Mouse (Mus musculus) G1E (cell line): ENCODE results near the gene Wwc1. TPM values are rescaled to one million over a fixed set of nuclear protein-coding genes. Genes with fewer than 3 reads are reported as not detected.

Experiments used
- ATAC-seq: 2 replicates; pipeline ENCODE4 v1.8.0; 2016; ENCODE audit warnings: mild to moderate bottlenecking; ENCODE audit not compliant: insufficient number of reproducible peaks, poor library complexity, low FRiP score, severe bottlenecking; ENCODE audit errors: extremely low read depth
- DNase-seq: peaks from one replicate; pipeline ENCODE4 v3.0.0; 2012; ENCODE audit warnings: low spot score
- H3K27me3 ChIP-seq: 2 replicates; pipeline ENCODE4 v1.6.1; 2012; ENCODE audit warnings: mild to moderate bottlenecking, low read length, inconsistent platforms; ENCODE audit not compliant: insufficient read depth
- H3K36me3 ChIP-seq: replicated peaks from 2 replicates; pipeline ENCODE3; 2012; ENCODE audit warnings: mild to moderate bottlenecking, inconsistent platforms
- H3K4me1 ChIP-seq: 2 replicates; pipeline ENCODE4 v1.6.1; 2012; ENCODE audit warnings: low read depth, low read length, inconsistent platforms, mixed read lengths; ENCODE audit not compliant: insufficient read depth
- H3K4me3 ChIP-seq: 2 replicates; pipeline ENCODE4 v1.5.1; 2012; ENCODE audit warnings: low read depth, mild to moderate bottlenecking, inconsistent platforms, low read length, moderate library complexity, mixed read lengths
- H3K9me3 ChIP-seq: replicated peaks from 2 replicates; pipeline ENCODE4 v1.6.1; 2012; ENCODE audit warnings: inconsistent platforms
- CTCF ChIP-seq: IDR thresholded peaks from 2 replicates; pipeline ENCODE4 v1.5.1; 2012; ENCODE audit warnings: low read depth, low read length, inconsistent platforms, mixed read lengths
- GATA1 ChIP-seq: IDR thresholded peaks from 2 replicates; pipeline ENCODE4 v1.6.1; 2012; ENCODE audit warnings: borderline replicate concordance, low read length, inconsistent platforms, mixed read lengths
- GATA2 ChIP-seq: IDR thresholded peaks from 2 replicates; pipeline ENCODE4 v1.6.1; 2012; ENCODE audit warnings: low read depth, low read length, inconsistent platforms, borderline replicate concordance
- POLR2AphosphoS5 ChIP-seq: IDR thresholded peaks from 2 replicates; pipeline ENCODE4 v1.6.1; 2012; ENCODE audit warnings: low read depth, low read length, inconsistent platforms; ENCODE audit not compliant: insufficient replicate concordance
- TAL1 ChIP-seq: conservative IDR thresholded peaks from 2 replicates; pipeline ENCODE4 v1.6.1; 2012; ENCODE audit warnings: low read depth, low read length, inconsistent platforms, mixed read lengths
- polyA plus RNA-seq: library from polyadenylated mRNA; stranded (reverse); fragments of >175 nt; gene quantifications from 2 replicates; pipeline ENCODE4 v1.2.3, GENCODE M21; 2012
- total RNA-seq, 2 experiments: library from RNA; stranded (forward) in 1 of 2; stranded (reverse) in 1 of 2; fragments of 200-1000 nt in 1 of 2; fragments of >200 nt in 1 of 2; fragmentation: Nextera tagmentation in 1 of 2; gene quantifications; 2 replicates each; pipeline ENCODE4 v1.2.3; 2014 to 2017

Wwc1 gene
- total and polyA plus RNA-seq, 3 experiments, result 0.01 to 0.22 TPM; not detected in 1

GRCm38 (mm10) chr11:35963981-35964549 lies 16.3 kb downstream of the Wwc1 start:
- no peak for DNase-seq
- no peak for ATAC-seq

GRCm38 (mm10) chr11:35963554-35963953 lies 16.8 kb downstream of the Wwc1 start:
- Histone ChIP-seq H3K9me3 (peaks cover 63% of the 10 kb centered on the region), H3K4me1 (no peaks in the 10 kb centered on the region), H3K4me3 (no peak overlapping the region), H3K36me3 (no peaks in the 10 kb centered on the region), H3K27me3 (no peaks in the 10 kb centered on the region)
- ATAC-seq (no peak), DNase-seq (no peak)
- TF ChIP-seq TAL1 (no peak), POLR2AphosphoS5 (no peak), GATA1 (no peak), GATA2 (no peak)

More at GRCm38 (mm10) chr11:35963981-35964549, 16.3 kb downstream of the Wwc1 start:
- H3K9me3 ChIP-seq, result peaks cover 66% of the 10 kb centered on the region
- no peaks in the 10 kb centered on the region for H3K36me3 ChIP-seq
- TF ChIP-seq CTCF (no peak), POLR2AphosphoS5 (no peak)
- no peaks in the 10 kb centered on the region for H3K4me1 ChIP-seq
- H3K27me3 ChIP-seq, result no peaks in the 10 kb centered on the region
- H3K4me3 ChIP-seq, result no peak overlapping the region

DNA sequence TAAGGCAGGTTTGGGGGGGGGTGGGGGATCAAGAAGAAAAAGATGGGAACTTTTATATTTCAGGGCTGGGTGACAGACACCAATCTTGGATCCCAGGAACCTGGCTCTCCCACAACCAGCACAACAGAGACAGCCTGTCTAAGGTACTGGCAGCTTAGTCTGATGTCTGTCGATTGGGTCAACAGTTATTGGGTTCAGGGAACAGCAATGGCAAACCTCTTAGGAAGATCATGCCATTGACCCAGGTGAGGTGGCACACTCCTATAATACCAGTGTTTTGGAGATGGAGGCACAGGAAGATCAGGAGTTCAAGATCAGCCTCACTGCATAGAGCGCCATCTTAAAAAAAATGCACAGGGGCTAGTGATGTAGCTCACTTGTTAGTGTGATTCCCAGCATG lies 17.9 kb downstream of the Wwc1 start:
- peaks cover 51% of the 10 kb centered on the region for H3K9me3 ChIP-seq
- no peak for DNase-seq
- H3K4me3 ChIP-seq, result no peak overlapping the region
- no peaks in the 10 kb centered on the region for H3K36me3 ChIP-seq
- ATAC-seq, result no peak
- TF ChIP-seq CTCF (no peak), GATA2 (no peak), TAL1 (no peak), GATA1 (no peak), POLR2AphosphoS5 (no peak)
- H3K27me3 ChIP-seq, result no peaks in the 10 kb centered on the region
- no peaks in the 10 kb centered on the region for H3K4me1 ChIP-seq

DNA sequence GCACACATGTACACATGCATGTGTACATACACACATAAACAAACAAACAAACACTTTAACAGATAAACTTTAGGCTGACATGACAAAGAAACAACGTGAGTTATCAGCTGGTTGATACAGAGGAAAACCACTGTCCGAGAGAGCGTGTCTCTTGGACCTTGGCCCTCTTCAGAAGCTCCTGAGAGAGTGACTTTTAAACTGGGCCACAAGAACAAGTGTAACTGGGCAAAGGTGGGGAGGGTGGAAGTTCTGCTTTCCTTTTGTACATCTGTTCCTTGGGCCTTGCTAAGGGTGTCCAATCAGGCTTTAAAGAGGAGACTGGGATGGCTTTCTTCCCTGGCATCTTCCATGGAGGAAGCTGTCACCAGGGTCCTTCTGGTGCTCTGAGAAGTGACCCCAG lies 21.1 kb downstream of the Wwc1 start:
- Histone ChIP-seq H3K36me3 (no peaks in the 10 kb centered on the region), H3K4me3 (no peak overlapping the region), H3K4me1 (no peaks in the 10 kb centered on the region), H3K9me3 (peaks cover 50% of the 10 kb centered on the region), H3K27me3 (no peaks in the 10 kb centered on the region)
- ATAC-seq, result no peak
- no peak for TF ChIP-seq CTCF
- TF ChIP-seq GATA2, result no peak
- TF ChIP-seq POLR2AphosphoS5, result no peak
- TF ChIP-seq TAL1, result no peak
- no peak for TF ChIP-seq GATA1
- no peak for DNase-seq

GRCm38 (mm10) chr11:35955572-35955971 lies 24.8 kb downstream of the Wwc1 start:
- H3K4me3 ChIP-seq, result no peak overlapping the region
- no peaks in the 10 kb centered on the region for H3K27me3 ChIP-seq
- TF ChIP-seq CTCF, result no peak
- no peak for TF ChIP-seq GATA2
- TF ChIP-seq TAL1, result no peak
- no peak for TF ChIP-seq POLR2AphosphoS5
- TF ChIP-seq GATA1, result no peak
- DNase-seq (no peak), ATAC-seq (no peak)
- H3K9me3 ChIP-seq, result peaks cover 55% of the 10 kb centered on the region
- H3K4me1 ChIP-seq, result no peaks in the 10 kb centered on the region
- no peaks in the 10 kb centered on the region for H3K36me3 ChIP-seq

DNA sequence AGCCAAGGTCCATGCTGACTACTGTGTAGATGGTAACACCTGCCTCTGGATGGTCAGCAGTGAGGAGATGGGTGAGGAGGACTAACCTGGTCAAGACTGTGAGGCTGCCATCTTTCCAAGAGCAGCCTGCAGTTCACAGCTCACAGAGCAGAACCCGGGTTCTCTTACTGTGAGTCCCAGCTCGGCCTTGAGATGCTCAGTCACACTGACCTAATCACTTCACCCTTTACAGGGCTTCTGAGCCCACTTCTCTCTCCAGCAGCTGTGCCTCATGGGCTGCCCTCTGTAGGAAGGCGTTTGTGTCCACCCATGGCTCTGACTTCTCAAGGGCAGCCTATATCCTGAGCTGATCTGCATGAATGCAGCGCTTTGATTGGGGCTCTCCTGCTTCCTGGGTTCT lies 27.1 kb downstream of the Wwc1 start:
- no peak overlapping the region for H3K4me3 ChIP-seq
- H3K27me3 ChIP-seq, result no peaks in the 10 kb centered on the region
- no peaks in the 10 kb centered on the region for H3K4me1 ChIP-seq
- ATAC-seq (no peak), DNase-seq (no peak)
- TF ChIP-seq GATA1 (no peak), CTCF (no peak)
- peaks cover 66% of the 10 kb centered on the region for H3K9me3 ChIP-seq
- no peaks in the 10 kb centered on the region for H3K36me3 ChIP-seq

DNA sequence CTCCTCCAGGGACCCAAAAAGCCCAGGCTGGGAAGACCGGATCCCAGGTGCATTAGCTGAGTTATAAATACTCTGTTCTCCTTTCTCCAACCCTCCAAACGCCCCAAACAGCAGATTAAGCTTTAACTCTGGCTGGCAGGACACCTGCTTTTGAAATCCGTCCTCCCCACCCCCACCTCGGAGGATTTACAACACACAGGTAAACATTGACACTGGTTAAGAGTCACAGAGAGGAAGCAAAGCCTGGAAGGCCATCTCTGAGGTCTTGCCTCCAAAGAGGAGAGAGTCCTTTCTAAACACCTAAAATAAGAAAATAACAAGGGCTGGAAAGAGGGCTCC lies 28.6 kb downstream of the Wwc1 start:
- ATAC-seq (no peak), DNase-seq (no peak)
- Histone ChIP-seq H3K4me1 (no peaks in the 10 kb centered on the region), H3K9me3 (peaks cover 74% of the 10 kb centered on the region), H3K36me3 (no peaks in the 10 kb centered on the region), H3K27me3 (no peaks in the 10 kb centered on the region), H3K4me3 (no peak overlapping the region)
- no peak for TF ChIP-seq GATA1
